Mouse (Mus musculus) thymus, adult 2 months (tissue): ENCODE data around the gene Frk. TPM values are rescaled to one million over a fixed set of nuclear protein-coding genes. Genes with fewer than 3 reads are reported as not detected.
"Not testable (repeated sequence)": the region's sequence is repeated elsewhere in the genome, so short reads cannot be mapped to it uniquely, and the experiment has no call there.

Experiments
- DNase-seq: peaks from one replicate; pipeline ENCODE4 v3.0.0; 2021
- H3K27ac ChIP-seq: fragments of 200-500 bp; 2 replicates; pipeline ENCODE4 v1.5.1; 2012; ENCODE audit warnings: low read length, control low read depth; ENCODE audit not compliant: control insufficient read depth, insufficient read depth
- H3K27me3 ChIP-seq: fragments of 200-500 bp; 2 replicates; pipeline ENCODE4 v1.6.1; 2012; ENCODE audit warnings: mild to moderate bottlenecking, low read length, moderate library complexity, mixed read lengths; ENCODE audit not compliant: control insufficient read depth, insufficient read depth
- H3K36me3 ChIP-seq: fragments of 200-500 bp; 2 replicates; pipeline ENCODE4 v1.6.1; 2012; ENCODE audit warnings: mild to moderate bottlenecking, low read length, moderate library complexity; ENCODE audit not compliant: control insufficient read depth, insufficient read depth
- H3K4me1 ChIP-seq: fragments of 200-500 bp; replicated peaks from 2 replicates; pipeline ENCODE4 v1.6.1; 2012; ENCODE audit warnings: low read length; ENCODE audit not compliant: control insufficient read depth, insufficient read depth
- H3K4me3 ChIP-seq: fragments of 200-500 bp; 2 replicates; pipeline ENCODE4 v1.5.1; 2012; ENCODE audit warnings: mild to moderate bottlenecking, low read length, control low read depth, moderate library complexity; ENCODE audit not compliant: control insufficient read depth, insufficient read depth
- CTCF ChIP-seq: fragments of 200-500 bp; IDR thresholded peaks from 2 replicates; pipeline ENCODE4 v1.5.1; 2012; ENCODE audit warnings: mild to moderate bottlenecking, control low read depth, low read length, moderate library complexity, borderline replicate concordance; ENCODE audit not compliant: control insufficient read depth, poor library complexity, insufficient read depth; ENCODE audit errors: extremely low read depth
- POLR2A ChIP-seq: fragments of 200-500 bp; IDR thresholded peaks from 2 replicates; pipeline ENCODE4 v1.6.1; 2012; ENCODE audit warnings: mild to moderate bottlenecking, low read length, control low read depth, moderate library complexity; ENCODE audit not compliant: control insufficient read depth, poor library complexity, insufficient read depth; ENCODE audit errors: extremely low read depth
- WGBS: fragments of 180-500 bp; shearing (Covaris S2); methylation state at CpG from one replicate; pipeline ENCODE4 v1.1.7; 2018; 5-methylcytosine and 5-hydroxymethylcytosine counted together
- polyA plus RNA-seq: library from polyadenylated mRNA; depleted of rRNA; stranded (reverse); fragments of >200 nt; gene quantifications from 2 replicates; pipeline ENCODE4 v1.2.3, GENCODE M21; 2012; rRNA removed

Gene Frk
- polyA plus RNA-seq, 1 experiment = 0.27 TPM

GRCm38 (mm10) chr10:34563518-34564176, 80.4 kb downstream of the Frk start:
- WGBS = 94% methylated on average over 1 of the region's 1 CpGs
- Histone ChIP-seq H3K27ac (no peak overlapping the region), H3K4me1 (no peaks in the 10 kb centered on the region), H3K36me3 (no peaks in the 10 kb centered on the region), H3K27me3 (no peaks in the 10 kb centered on the region), H3K4me3 (no peak overlapping the region)
- TF ChIP-seq CTCF = no peak
- no peak for TF ChIP-seq POLR2A
- DNase-seq = no peak

GRCm38 (mm10) chr10:34615474-34615873, 132.3 kb downstream of the Frk start:
- Histone ChIP-seq H3K36me3 (no peaks in the 10 kb centered on the region), H3K27ac (no peak overlapping the region), H3K4me1 (no peaks in the 10 kb centered on the region), H3K4me3 (no peak overlapping the region), H3K27me3 (no peaks in the 10 kb centered on the region)
- TF ChIP-seq POLR2A (no peak), CTCF (no peak)
- no peak for DNase-seq

DNA sequence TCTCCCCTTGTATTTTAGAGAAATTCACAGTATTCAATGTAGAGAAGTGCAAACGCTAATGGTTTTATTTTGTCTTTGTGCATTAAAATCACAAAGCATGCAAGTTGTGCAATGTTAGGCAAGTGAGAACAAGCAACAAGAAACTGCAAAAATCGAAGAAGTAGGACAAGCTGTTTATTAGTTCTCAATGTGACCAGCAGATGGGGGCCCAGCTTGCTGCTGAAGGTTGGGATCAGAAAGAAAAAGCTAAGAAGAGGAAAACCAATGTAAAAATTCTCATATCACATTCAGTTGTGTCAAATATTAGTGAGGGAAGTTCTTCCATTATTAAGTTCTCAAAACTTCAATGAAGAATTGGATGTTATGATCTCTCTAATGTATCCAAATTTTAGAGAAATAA, 134.0 kb downstream of the Frk start:
- no peak overlapping the region for H3K4me3 ChIP-seq
- TF ChIP-seq POLR2A (no peak), CTCF (no peak)
- no peaks in the 10 kb centered on the region for H3K4me1 ChIP-seq
- WGBS = 56% methylated on average over 2 of the region's 2 CpGs
- H3K27me3 ChIP-seq = no peaks in the 10 kb centered on the region
- no peaks in the 10 kb centered on the region for H3K36me3 ChIP-seq
- no peak overlapping the region for H3K27ac ChIP-seq
- DNase-seq = no peak

- H3K4me3 ChIP-seq = no peak overlapping the region
- H3K4me1 ChIP-seq = no peaks in the 10 kb centered on the region
- WGBS = 79% methylated on average over 3 of the region's 3 CpGs
- H3K36me3 ChIP-seq = no peaks in the 10 kb centered on the region
- DNase-seq = no peak
- TF ChIP-seq POLR2A = no peak
- TF ChIP-seq CTCF = no peak
- no peak overlapping the region for H3K27ac ChIP-seq
- no peaks in the 10 kb centered on the region for H3K27me3 ChIP-seq
Measured at GRCm38 (mm10) chr10:34618490-34618889, 135.3 kb downstream of the Frk start.

GRCm38 (mm10) chr10:34620540-34620939, 137.3 kb downstream of the Frk start:
- not testable (repeated sequence) for H3K36me3 ChIP-seq, H3K4me3 ChIP-seq, DNase-seq, H3K4me1 ChIP-seq, H3K27me3 ChIP-seq, H3K27ac ChIP-seq
- 94% methylated on average over 8 of the region's 8 CpGs for WGBS

GRCm38 (mm10) chr10:34638245-34638644, 155.0 kb downstream of the Frk start:
- Histone ChIP-seq H3K27me3 (no peaks in the 10 kb centered on the region), H3K4me1 (no peaks in the 10 kb centered on the region), H3K27ac (no peak overlapping the region), H3K4me3 (no peak overlapping the region), H3K36me3 (no peaks in the 10 kb centered on the region)
- TF ChIP-seq POLR2A (no peak), CTCF (no peak)
- WGBS = 72% methylated on average over 1 of the region's 1 CpGs
- no peak for DNase-seq

Other genes starting within 250 kb of the Frk start
- gene Tspyl1, start 201.2 kb upstream of the Frk start, polyA plus RNA-seq = 42.0 and 42.2 TPM in 2 replicates
- 24.4 and 29.5 TPM in 2 replicates for gene Tspyl4, start 186.0 kb upstream of the Frk start, polyA plus RNA-seq
- gene Col10a1, start 93.4 kb upstream of the Frk start, polyA plus RNA-seq = 0.19 and 0.44 TPM in 2 replicates
- 9.4 and 11.8 TPM in 2 replicates for gene Nt5dc1, start 64.8 kb upstream of the Frk start, polyA plus RNA-seq